Mouse (Mus musculus): ENCODE measurements around the gene Maml3.

DNA sequence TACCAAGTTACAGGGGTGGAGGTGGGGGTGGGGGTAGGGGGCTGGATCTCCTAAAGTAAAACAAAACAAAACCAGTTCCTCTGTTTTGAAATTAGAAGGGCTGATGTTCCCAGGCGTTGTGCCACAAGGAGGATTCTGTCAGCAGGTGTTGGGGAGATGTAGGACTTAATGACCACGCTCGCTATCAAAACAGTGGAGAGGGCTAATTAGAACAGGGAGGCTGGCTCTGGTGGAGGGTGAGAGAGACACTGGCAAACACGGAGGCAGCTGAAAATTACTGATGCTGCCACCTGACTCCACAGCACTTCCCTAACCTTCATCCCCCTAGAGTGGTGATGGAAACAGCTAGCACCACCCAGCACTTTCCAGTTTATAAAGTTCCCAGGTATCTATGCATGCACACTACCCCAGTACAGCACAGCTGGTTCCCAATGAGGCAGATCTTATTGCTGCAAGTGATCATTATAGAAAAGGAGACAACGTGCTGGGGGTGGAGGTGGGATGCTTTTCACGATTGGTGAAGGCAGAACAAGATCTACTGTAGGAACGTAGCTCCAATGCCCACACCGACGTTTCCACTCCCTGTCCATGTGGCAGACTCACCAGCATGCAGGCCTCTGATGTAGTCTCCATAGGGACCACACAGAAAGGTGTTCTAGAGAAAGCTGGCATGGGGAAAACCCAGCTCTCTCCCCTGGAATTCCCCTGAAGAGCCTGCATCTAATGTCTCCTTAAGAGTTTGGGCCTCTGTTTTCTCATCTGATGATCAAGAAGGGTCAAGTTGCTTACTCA lies 332.8 kb downstream of the Maml3 start:
- no peak for TF ChIP-seq CTCF (IDR thresholded peaks at IDR 0.05; ENCODE audit: insufficient read depth, low read depth, low read length)
- TF ChIP-seq POLR2A (IDR thresholded peaks at IDR 0.05; ENCODE audit: insufficient read depth, low read depth, low read length), result no peak

All from olfactory bulb, adult 2 months (tissue).